Mouse (Mus musculus) embryonic facial prominence, embryonic 12.5 days (tissue): ENCODE measurements around the gene Kdm1a. TPM values are rescaled to one million over a fixed set of nuclear protein-coding genes. Genes with fewer than 3 reads are reported as not detected.

ENCODE experiments used
- ATAC-seq: fragments of 200-750 bp; cut with Nextera tagmentation; 2 replicates; pipeline ENCODE4 v1.8.0; 2017; ENCODE audit not compliant: insufficient number of reproducible peaks, insufficient read depth, low FRiP score, low TSS enrichment
- H3K27ac ChIP-seq: fragments of 300-500 bp; sonication (generic); 2 replicates; pipeline ENCODE4 v1.5.1; 2016; ENCODE audit warnings: mild to moderate bottlenecking
- H3K27me3 ChIP-seq: fragments of 300-500 bp; sonication (generic); 2 replicates; pipeline ENCODE4 v1.6.1; 2016; ENCODE audit warnings: mild to moderate bottlenecking, moderate library complexity
- H3K36me3 ChIP-seq: fragments of 300-500 bp; sonication (generic); 2 replicates; pipeline ENCODE4 v1.6.1; 2016; ENCODE audit warnings: mild to moderate bottlenecking
- H3K4me1 ChIP-seq: fragments of 300-500 bp; sonication (generic); 2 replicates; pipeline ENCODE4 v1.6.1; 2016
- H3K4me2 ChIP-seq: fragments of 300-500 bp; sonication (generic); replicated peaks from 2 replicates; pipeline ENCODE4 v1.6.1; 2016; ENCODE audit warnings: mild to moderate bottlenecking, moderate library complexity
- H3K4me3 ChIP-seq: fragments of 300-500 bp; sonication (generic); 2 replicates; pipeline ENCODE4 v1.5.1; 2016; ENCODE audit warnings: mild to moderate bottlenecking
- H3K9ac ChIP-seq: fragments of 300-500 bp; sonication (generic); 2 replicates; pipeline ENCODE4 v1.6.1; 2016; ENCODE audit warnings: mild to moderate bottlenecking, moderate library complexity
- H3K9me3 ChIP-seq: fragments of 300-500 bp; sonication (generic); 2 replicates; pipeline ENCODE4 v1.6.1; 2016; ENCODE audit warnings: mild to moderate bottlenecking, moderate library complexity
- WGBS: fragments of 180-500 bp; shearing (Covaris S2); methylation state at CpG from one replicate; pipeline ENCODE4 v1.1.7; 2016; 5-methylcytosine and 5-hydroxymethylcytosine counted together
- polyA plus RNA-seq: library from polyadenylated mRNA; unstranded; fragments of >200 nt; fragmentation: Nextera tagmentation; extraction: Ambion mirVana; gene quantifications from 2 replicates; pipeline ENCODE4 v1.2.1, GENCODE M21; 2016

The Kdm1a gene
- polyA plus RNA-seq, 1 experiment from 2014 or later = 79.9 TPM

GRCm38 (mm10) chr4:136560270-136560991, 42.1 kb downstream of the Kdm1a start:
- H3K9ac ChIP-seq = no peak overlapping the region
- peaks cover 81% of the 10 kb centered on the region for H3K36me3 ChIP-seq
- H3K27ac ChIP-seq = no peak overlapping the region
- no peaks in the 10 kb centered on the region for H3K9me3 ChIP-seq
- no peaks in the 10 kb centered on the region for H3K4me1 ChIP-seq
- ATAC-seq = no peak
- no peak overlapping the region for H3K4me2 ChIP-seq
- WGBS = 90% methylated on average over 8 of the region's 8 CpGs
- no peaks in the 10 kb centered on the region for H3K27me3 ChIP-seq
- no peak overlapping the region for H3K4me3 ChIP-seq

DNA sequence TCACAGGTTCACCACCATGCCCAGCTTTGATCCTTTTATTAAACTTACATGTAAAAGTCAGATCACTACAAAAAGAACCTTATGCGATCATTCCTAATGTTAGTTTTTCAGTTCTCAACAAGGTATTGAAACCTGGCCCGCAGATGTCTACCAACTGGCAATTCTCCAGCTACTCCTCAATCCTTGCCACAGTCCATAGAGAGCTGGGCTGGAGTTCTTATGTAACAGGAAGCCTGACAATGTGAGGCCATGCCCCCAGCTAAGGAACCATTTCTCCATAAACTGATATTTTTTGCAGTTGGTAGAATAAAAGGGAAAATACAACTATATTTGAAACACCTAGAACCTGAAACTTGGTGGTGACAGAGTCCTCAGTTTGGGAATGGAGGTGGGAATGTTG, 42.8 kb downstream of the Kdm1a start:
- Histone ChIP-seq H3K36me3 (peaks cover 80% of the 10 kb centered on the region), H3K27ac (no peak overlapping the region), H3K4me2 (no peak overlapping the region), H3K27me3 (no peaks in the 10 kb centered on the region), H3K4me3 (no peak overlapping the region), H3K9ac (no peak overlapping the region), H3K4me1 (no peaks in the 10 kb centered on the region), H3K9me3 (no peaks in the 10 kb centered on the region)
- ATAC-seq = no peak
- 89% methylated on average over 2 of the region's 2 CpGs for WGBS

DNA sequence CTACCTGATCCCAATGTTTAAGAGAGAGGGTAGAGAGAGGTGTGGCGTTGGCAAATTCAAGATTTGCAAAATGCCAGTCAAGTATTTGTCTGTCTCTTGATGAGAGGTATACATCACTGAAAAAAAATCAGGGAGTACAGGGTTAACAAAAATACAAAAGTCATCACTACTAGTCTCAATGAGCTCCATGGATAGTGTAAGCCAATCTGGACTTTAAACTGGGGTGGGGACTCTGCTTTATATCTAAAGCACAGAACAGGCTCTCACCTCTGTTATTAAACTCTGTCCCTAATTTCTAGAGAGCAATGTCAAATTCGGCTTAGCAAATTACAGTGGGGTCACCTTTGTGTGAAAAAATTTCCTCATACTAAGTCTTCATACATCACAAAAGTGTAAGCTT, 44.9 kb downstream of the Kdm1a start:
- H3K4me3 ChIP-seq = no peak overlapping the region
- H3K9ac ChIP-seq = no peak overlapping the region
- no peak overlapping the region for H3K27ac ChIP-seq
- H3K9me3 ChIP-seq = no peaks in the 10 kb centered on the region
- 88% methylated on average over 2 of the region's 2 CpGs for WGBS
- H3K4me1 ChIP-seq = no peaks in the 10 kb centered on the region
- H3K36me3 ChIP-seq = peaks cover 78% of the 10 kb centered on the region
- H3K4me2 ChIP-seq = no peak overlapping the region
- ATAC-seq = no peak
- no peaks in the 10 kb centered on the region for H3K27me3 ChIP-seq

DNA sequence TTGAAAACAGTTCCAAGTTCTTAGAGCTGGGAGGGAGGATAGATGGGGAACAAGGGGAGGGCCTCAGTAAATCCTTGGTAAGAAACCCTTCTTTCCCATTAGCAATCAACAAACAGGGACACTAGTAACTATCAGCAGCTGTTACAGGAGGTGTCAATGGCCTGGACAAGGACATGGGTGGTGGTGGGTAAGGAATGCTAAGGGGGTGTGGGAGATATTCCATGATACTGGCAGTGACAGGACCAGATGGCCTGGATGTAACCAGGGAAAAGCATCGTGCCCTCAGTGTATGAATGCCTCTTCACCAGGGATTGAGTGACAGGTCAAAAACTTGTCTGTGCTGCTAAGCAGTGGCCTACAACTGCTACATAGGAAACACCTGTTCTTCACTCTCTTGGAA, 49.4 kb downstream of the Kdm1a start:
- Histone ChIP-seq H3K9ac (no peak overlapping the region), H3K4me3 (no peak overlapping the region), H3K27ac (no peak overlapping the region), H3K4me2 (no peak overlapping the region), H3K9me3 (no peaks in the 10 kb centered on the region), H3K27me3 (no peaks in the 10 kb centered on the region), H3K36me3 (peaks cover 87% of the 10 kb centered on the region), H3K4me1 (no peaks in the 10 kb centered on the region)
- ATAC-seq = no peak
- 89% methylated on average over 1 of the region's 1 CpGs for WGBS

DNA sequence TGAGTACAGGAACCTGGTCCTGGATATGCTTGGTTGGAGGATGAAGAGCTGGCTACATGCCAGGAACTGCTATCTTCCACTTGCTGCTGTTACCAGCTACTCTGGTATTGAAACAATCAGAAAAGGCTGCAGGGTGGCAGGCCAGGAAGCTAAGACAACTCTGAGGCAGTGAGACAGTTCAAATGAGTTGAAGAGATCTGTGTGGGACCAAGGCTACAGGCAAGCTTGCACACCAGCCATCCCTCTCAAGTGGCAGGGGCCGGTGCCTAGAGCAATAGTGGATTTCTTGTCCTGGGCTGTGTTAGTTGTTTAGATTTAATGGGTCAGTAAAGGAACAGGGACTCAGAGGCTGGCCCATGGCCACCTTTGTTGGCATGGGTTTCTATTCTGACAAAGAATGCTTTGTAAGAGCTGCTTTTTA, 54.1 kb downstream of the Kdm1a start:
- Histone ChIP-seq H3K4me3 (no peak overlapping the region), H3K36me3 (peaks cover 88% of the 10 kb centered on the region), H3K27ac (no peak overlapping the region), H3K4me1 (no peaks in the 10 kb centered on the region), H3K9me3 (no peaks in the 10 kb centered on the region), H3K27me3 (no peaks in the 10 kb centered on the region), H3K9ac (no peak overlapping the region), H3K4me2 (no peak overlapping the region)
- 84% methylated on average over 1 of the region's 1 CpGs for WGBS
- ATAC-seq = no peak

DNA sequence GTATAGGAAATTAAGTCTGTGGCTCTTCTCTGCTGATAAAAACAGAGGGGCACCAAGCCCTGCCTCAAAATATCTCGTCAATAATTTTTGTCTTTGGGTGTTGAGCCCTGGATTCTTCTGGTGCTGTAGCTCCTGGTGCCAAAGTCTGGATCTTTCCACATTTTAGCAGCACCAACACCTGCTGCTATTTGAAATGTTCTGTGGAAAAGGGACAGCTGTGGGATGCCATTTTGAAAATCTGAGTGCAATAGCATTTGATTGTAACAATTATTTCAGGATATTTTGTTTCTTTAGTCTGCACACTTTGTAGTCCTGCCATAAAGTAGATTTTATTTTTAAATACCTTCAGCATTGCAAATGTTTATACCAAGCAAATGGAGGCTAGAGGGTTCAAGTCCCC, 54.8 kb downstream of the Kdm1a start:
- Histone ChIP-seq H3K4me2 (no peak overlapping the region), H3K27ac (no peak overlapping the region), H3K4me1 (no peaks in the 10 kb centered on the region), H3K4me3 (no peak overlapping the region), H3K9me3 (no peaks in the 10 kb centered on the region), H3K36me3 (peaks cover 88% of the 10 kb centered on the region), H3K27me3 (no peaks in the 10 kb centered on the region), H3K9ac (no peak overlapping the region)
- ATAC-seq = no peak
- WGBS = 78% methylated on average over 1 of the region's 1 CpGs

DNA sequence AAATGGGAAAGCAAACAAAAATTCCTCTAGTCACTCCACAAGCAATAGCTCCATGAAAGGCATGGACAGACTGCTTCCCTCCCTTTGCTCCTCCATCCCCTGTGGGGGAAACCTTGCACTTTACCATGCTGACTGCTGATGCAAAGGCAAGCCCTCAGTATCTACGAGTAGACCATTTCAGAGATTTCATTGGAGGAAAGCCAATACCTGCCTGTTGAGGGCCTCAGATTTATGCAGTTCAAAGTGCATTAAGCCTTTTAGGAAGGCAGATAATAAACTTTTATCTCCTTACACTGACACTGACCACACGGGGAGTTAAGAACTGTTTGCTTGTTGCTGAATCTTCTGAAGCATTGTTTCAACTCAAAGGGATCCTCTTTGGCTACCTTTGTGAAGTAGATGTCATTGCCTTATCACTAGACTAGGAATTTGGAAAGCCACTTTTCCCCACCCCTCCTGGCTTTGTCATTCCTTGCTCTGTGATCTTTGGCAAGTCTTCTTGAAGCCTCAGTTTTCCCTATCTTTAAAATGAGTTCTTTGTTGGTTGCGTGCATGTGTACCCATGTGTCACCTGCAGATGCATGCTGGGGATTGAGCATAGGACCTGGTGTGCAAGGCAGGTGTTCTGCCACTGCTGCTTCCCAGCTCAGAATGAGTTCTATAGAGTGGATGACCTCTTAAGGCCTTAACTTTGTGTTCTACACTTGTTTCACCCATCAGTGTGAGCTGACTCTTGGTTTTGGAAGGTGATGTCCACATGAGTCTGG, 56.1 kb downstream of the Kdm1a start:
- H3K9me3 ChIP-seq = no peaks in the 10 kb centered on the region
- H3K27ac ChIP-seq = no peak overlapping the region
- H3K4me2 ChIP-seq = no peak overlapping the region
- WGBS = 87% methylated on average over 3 of the region's 3 CpGs
- no peaks in the 10 kb centered on the region for H3K4me1 ChIP-seq
- no peak overlapping the region for H3K4me3 ChIP-seq
- no peaks in the 10 kb centered on the region for H3K27me3 ChIP-seq
- ATAC-seq = no peak
- no peak overlapping the region for H3K9ac ChIP-seq
- peaks cover 89% of the 10 kb centered on the region for H3K36me3 ChIP-seq

- Histone ChIP-seq H3K4me3 (no peak overlapping the region), H3K27me3 (no peaks in the 10 kb centered on the region), H3K4me1 (no peaks in the 10 kb centered on the region), H3K27ac (no peak overlapping the region), H3K36me3 (peaks cover 80% of the 10 kb centered on the region), H3K9ac (no peak overlapping the region), H3K4me2 (no peak overlapping the region), H3K9me3 (no peaks in the 10 kb centered on the region)
- no peak for ATAC-seq
- WGBS = 88% methylated on average over 3 of the region's 3 CpGs
Measured at GRCm38 (mm10) chr4:136545151-136545550, 57.4 kb downstream of the Kdm1a start.

GRCm38 (mm10) chr4:136526412-136526811, 76.1 kb downstream of the Kdm1a start:
- no peak overlapping the region for H3K9ac ChIP-seq
- peaks cover 12% of the 10 kb centered on the region; the same call in 1 of the 2 replicates for H3K36me3 ChIP-seq
- WGBS = 27% methylated on average over 4 of the region's 4 CpGs

DNA sequence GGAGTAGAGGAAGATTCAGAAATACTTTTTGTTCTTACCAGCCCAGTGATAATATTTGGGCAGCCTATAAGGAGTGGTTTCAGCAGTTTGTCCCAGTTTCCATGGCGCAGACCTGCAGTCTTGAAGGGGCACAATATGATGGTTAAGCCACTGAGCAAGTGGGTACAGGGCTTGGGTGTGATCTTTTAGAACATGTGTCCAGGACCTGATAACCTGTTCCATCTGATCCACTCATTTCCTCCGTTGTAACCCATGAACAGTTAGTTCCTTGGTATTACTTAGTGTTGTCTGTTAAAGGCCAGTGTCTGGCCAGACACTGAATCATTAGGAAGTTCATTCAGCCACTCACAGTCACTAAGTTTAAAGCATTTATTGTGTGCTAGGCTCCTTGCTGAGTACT, 78.2 kb downstream of the Kdm1a start:
- no peak overlapping the region for H3K4me2 ChIP-seq
- no peak for ATAC-seq
- no peak overlapping the region for H3K27ac ChIP-seq
- no peak overlapping the region for H3K4me3 ChIP-seq
- no peaks in the 10 kb centered on the region for H3K9me3 ChIP-seq
- H3K4me1 ChIP-seq = no peaks in the 10 kb centered on the region
- no peak overlapping the region for H3K9ac ChIP-seq
- WGBS = 83% methylated on average over 2 of the region's 2 CpGs
- peaks cover 6% of the 10 kb centered on the region; the same call in 1 of the 2 replicates for H3K36me3 ChIP-seq
- no peaks in the 10 kb centered on the region for H3K27me3 ChIP-seq

More at GRCm38 (mm10) chr4:136526412-136526811, 76.1 kb downstream of the Kdm1a start:
- Histone ChIP-seq H3K4me1 (no peaks in the 10 kb centered on the region), H3K9me3 (no peaks in the 10 kb centered on the region), H3K27me3 (no peaks in the 10 kb centered on the region), H3K4me2 (no peak overlapping the region), H3K4me3 (no peak overlapping the region), H3K27ac (no peak overlapping the region)
- no peak for ATAC-seq

DNA sequence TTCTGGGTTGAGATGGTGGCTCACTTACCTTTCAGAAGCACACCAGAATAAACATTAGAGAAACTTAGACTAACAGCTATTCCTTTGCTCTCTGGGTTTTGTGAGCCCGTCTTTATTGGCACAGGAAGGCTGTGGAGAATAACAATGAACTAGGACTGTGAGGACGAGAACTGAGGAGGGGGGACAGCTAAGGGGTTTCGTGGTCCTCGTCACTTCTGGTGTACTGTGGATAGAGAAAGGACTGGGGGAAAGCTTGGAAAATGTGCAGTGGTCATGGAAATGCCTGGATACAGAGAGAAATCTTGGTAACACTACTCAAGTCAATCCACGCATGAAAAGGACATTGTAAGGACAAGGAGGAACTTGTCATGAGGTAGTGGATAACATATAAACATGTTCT, 80.6 kb downstream of the Kdm1a start:
- H3K27me3 ChIP-seq = no peaks in the 10 kb centered on the region
- H3K4me2 ChIP-seq = no peak overlapping the region
- H3K4me1 ChIP-seq = no peaks in the 10 kb centered on the region
- no peak overlapping the region; the same call in 1 of the 2 replicates for H3K9ac ChIP-seq
- H3K9me3 ChIP-seq = no peaks in the 10 kb centered on the region
- WGBS = 80% methylated on average over 5 of the region's 5 CpGs
- no peak overlapping the region for H3K4me3 ChIP-seq
- peaks cover 6% of the 10 kb centered on the region; the same call in 1 of the 2 replicates for H3K36me3 ChIP-seq
- H3K27ac ChIP-seq = no peak overlapping the region
- no peak for ATAC-seq

DNA sequence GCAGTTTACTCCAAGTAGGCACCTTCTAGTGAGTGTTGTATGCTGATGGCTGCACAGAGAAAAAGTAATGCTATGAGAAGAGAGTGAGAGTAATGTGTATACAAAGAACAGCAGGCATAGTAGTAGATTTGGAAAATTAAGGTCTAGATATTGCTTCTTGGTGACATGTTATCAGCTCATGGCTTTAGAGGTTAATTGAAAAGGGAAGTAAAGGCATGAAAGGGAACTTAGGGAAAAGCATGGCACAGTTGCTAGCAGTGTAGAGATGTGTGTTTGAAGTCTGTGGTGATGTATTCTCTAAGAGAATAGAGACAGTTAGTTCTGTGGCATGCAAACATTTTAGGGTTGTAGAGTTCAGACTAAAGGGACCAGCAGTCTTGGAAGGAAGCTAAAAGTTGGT, 82.7 kb downstream of the Kdm1a start:
- Histone ChIP-seq H3K27me3 (no peaks in the 10 kb centered on the region), H3K4me1 (peaks cover 8% of the 10 kb centered on the region; the same call in 1 of the 2 replicates), H3K9me3 (no peaks in the 10 kb centered on the region), H3K4me3 (no peak overlapping the region), H3K36me3 (peaks cover 6% of the 10 kb centered on the region; the same call in 1 of the 2 replicates), H3K27ac (no peak overlapping the region), H3K4me2 (no peak overlapping the region), H3K9ac (no peak overlapping the region)
- ATAC-seq = no peak
